Mouse (Mus musculus) heart, embryonic 14.5 days (tissue): ENCODE measurements around the gene Nfib. TPM values are rescaled to one million over a fixed set of nuclear protein-coding genes. Genes with fewer than 3 reads are reported as not detected.

Experiments
- ATAC-seq: fragments of 200-750 bp; cut with Nextera tagmentation; 2 replicates; pipeline ENCODE4 v1.8.0; 2017; ENCODE audit warnings: low read depth, moderate TSS enrichment; ENCODE audit not compliant: insufficient number of reproducible peaks, insufficient read depth, low FRiP score
- H3K27ac ChIP-seq, 2 experiments: fragments of 200-500 bp in 1 of 2; fragments of 300-500 bp in 1 of 2; sonication (generic) in 1 of 2; replicated peaks in 1 of 2; 2 replicates each; pipeline ENCODE4 v1.5.1; 2012 to 2014; ENCODE audit warnings: low read depth in 2 of 2, low read length in 2 of 2, control low read depth in 1 of 2, mild to moderate bottlenecking in 1 of 2, mixed read lengths in 1 of 2; ENCODE audit not compliant: control insufficient read depth in 1 of 2, insufficient read depth in 1 of 2
- H3K27me3 ChIP-seq: fragments of 300-500 bp; sonication (generic); 2 replicates; pipeline ENCODE4 v1.6.1; 2014; ENCODE audit warnings: mild to moderate bottlenecking, low read length, control low read depth; ENCODE audit not compliant: control insufficient read depth, insufficient read depth
- H3K36me3 ChIP-seq: fragments of 300-500 bp; sonication (generic); 2 replicates; pipeline ENCODE4 v1.6.1; 2014; ENCODE audit warnings: mild to moderate bottlenecking, control low read depth, low read length, mixed read lengths; ENCODE audit not compliant: control insufficient read depth, insufficient read depth
- H3K4me1 ChIP-seq, 2 experiments: fragments of 200-500 bp in 1 of 2; fragments of 300-500 bp in 1 of 2; sonication (generic) in 1 of 2; 2 replicates each; pipeline ENCODE4 v1.6.1; 2012 to 2014; ENCODE audit warnings: low read length in 2 of 2, control low read depth in 1 of 2, mixed read lengths in 1 of 2; ENCODE audit not compliant: control insufficient read depth in 2 of 2, insufficient read depth in 2 of 2
- H3K4me2 ChIP-seq: fragments of 300-500 bp; sonication (generic); 2 replicates; pipeline ENCODE4 v1.6.1; 2014; ENCODE audit warnings: mild to moderate bottlenecking, low read length
- H3K4me3 ChIP-seq, 2 experiments: fragments of 200-500 bp in 1 of 2; fragments of 300-500 bp in 1 of 2; sonication (generic) in 1 of 2; 2 replicates each; pipeline ENCODE4 v1.5.1; 2012 to 2014; ENCODE audit warnings: low read length in 2 of 2, mild to moderate bottlenecking in 2 of 2, control low read depth in 1 of 2, low read depth in 1 of 2, moderate library complexity in 1 of 2; ENCODE audit not compliant: control insufficient read depth in 1 of 2, insufficient read depth in 1 of 2
- H3K9ac ChIP-seq: fragments of 300-500 bp; sonication (generic); 2 replicates; pipeline ENCODE4 v1.6.1; 2014; ENCODE audit warnings: mild to moderate bottlenecking, low read length
- H3K9me3 ChIP-seq: fragments of 300-500 bp; sonication (generic); 2 replicates; pipeline ENCODE4 v1.6.1; 2016; ENCODE audit warnings: low read length, control low read depth; ENCODE audit not compliant: control insufficient read depth
- WGBS: fragments of 180-500 bp; shearing (Covaris S2); extraction: QIAGEN DNeasy Blood & Tissue Kit; methylation state at CpG from one replicate; pipeline ENCODE4 v1.1.7; 2014; 5-methylcytosine and 5-hydroxymethylcytosine counted together
- polyA plus RNA-seq: library from polyadenylated mRNA; unstranded; fragments of >200 nt; fragmentation: Nextera tagmentation; extraction: Ambion mirVana; gene quantifications from 2 replicates; pipeline ENCODE4 v1.2.1, GENCODE M21; 2014

Nfib gene
- polyA plus RNA-seq, 1 experiment from 2014 or later: 79.8 TPM

DNA sequence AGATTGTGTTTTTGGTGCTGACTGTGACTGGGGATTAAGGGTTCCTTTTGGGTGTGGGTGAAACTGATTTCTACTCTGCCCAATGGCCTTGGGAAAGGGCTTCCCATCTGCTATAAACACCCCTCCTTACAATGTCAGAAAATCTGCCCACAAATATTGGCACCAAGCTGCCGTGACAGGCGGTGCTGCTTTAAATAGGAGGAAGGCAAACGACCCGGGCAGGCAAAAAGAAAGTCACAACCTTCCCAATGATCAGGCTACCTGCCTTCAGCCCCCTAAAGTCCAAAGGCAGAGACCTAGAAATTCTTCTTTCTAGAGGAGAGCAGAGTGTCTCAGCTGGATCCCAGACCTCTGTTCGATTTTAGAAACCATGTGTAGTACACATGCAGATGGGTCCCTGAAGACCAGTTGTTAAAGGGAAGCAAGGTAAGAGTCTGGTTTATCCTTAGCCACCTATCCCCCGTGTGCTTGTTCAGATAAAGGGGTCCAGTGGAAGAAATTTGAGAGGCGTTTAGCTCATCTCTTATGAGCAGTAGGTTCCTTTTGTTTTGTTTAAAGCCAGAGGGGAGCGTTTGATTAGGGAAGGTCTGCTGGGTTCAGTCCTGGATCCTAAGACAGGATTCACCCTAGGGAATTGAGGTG is 166.0 kb downstream of the Nfib start:
- peak overlapping the region; percentile 84 for H3K9ac ChIP-seq
- peak overlapping the region; percentile 98 for H3K4me2 ChIP-seq
- H3K27ac ChIP-seq: 0 out of 4 replicates have a peak overlapping the region, but pooled peaks of 1 of the 2 experiments have one; percentile 4
- H3K36me3 ChIP-seq: 0 out of 2 replicates have a peak, but pooled peaks cover 3% of the 10 kb centered on the region
- WGBS: 30% methylated on average over 8 of the region's 8 CpGs
- H3K4me1 ChIP-seq: peaks cover 39 to 63% of the 10 kb centered on the region in 2 experiments
- H3K9me3 ChIP-seq: no peaks in the 10 kb centered on the region
- ATAC-seq: no peak
- H3K4me3 ChIP-seq: no peak overlapping the region
- no peaks in the 10 kb centered on the region for H3K27me3 ChIP-seq

DNA sequence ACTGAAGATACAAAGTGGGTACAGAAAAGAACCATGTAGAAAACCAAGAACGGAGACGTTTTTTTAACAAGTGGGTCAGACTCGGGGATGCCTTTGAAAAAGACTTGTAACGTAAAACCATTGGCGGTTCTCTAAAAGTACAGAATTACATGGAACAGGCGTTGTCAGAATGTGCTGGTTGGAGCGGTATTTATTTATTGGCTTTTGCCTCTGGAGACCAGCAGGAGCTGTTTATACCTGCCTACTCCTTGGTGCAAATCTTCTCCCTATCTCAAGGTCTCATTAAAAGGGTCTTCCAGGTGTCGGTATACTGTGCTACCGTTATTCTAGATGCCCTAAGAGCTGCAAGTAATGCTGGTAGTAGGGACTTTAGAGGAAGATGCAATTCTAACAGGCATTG is 166.7 kb downstream of the Nfib start:
- peak overlapping the region in 1 of 2 experiments; percentile 71; a peak in 1 of 4 replicates for H3K27ac ChIP-seq
- H3K36me3 ChIP-seq: no peaks in the 10 kb centered on the region
- H3K9me3 ChIP-seq: no peaks in the 10 kb centered on the region
- H3K4me3 ChIP-seq: peak overlapping the region; percentile 50 to 56
- ATAC-seq: no peak
- H3K4me1 ChIP-seq: peaks cover 41 to 70% of the 10 kb centered on the region in 2 experiments
- H3K9ac ChIP-seq: peak overlapping the region; percentile 84
- peak overlapping the region; percentile 98 for H3K4me2 ChIP-seq
- no peaks in the 10 kb centered on the region for H3K27me3 ChIP-seq
- WGBS: 12% methylated on average over 9 of the region's 9 CpGs

DNA sequence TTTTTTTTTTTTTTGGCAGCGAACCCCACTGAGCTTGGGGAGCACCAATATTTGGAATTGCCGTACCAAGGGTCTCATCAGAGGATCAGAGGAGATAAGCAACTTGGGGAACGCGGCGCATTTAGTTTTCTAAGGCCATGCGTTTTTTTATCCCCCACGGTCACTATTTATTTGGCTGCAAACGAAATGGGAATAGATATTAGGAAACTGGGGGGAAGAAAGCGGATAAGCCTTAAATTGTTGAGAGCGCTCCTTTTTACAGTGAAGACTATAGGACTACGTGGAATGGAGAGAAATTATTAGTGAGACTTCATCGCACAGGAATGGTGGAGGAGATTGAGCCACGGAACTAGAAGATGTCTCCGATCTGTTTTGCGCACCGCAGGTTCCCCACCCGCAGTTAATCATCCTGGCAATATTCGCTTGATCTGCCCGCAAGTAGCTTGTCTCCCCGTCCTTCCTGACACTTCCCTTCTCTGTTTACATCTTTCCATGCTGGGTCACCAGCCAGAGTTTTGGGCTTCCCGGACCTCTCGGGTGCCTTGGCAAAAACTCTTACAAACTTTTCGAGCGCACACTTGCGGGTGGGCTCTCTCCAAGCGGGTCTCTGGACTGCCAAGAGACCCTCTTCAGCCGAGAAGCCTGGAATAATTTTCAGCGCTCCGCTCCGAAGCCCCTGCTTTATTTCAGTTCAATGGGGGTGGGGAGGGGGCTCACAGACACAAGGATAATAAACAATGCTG is 167.3 kb downstream of the Nfib start:
- Histone ChIP-seq H3K36me3 (no peaks in the 10 kb centered on the region), H3K9ac (peak overlapping the region; percentile 84), H3K9me3 (no peaks in the 10 kb centered on the region), H3K4me1 (peaks cover 43 to 74% of the 10 kb centered on the region in 2 experiments), H3K4me2 (peak overlapping the region; percentile 98), H3K27ac (peak overlapping the region in 1 of 2 experiments; percentile 71; a peak in 2 of 4 replicates), H3K27me3 (no peaks in the 10 kb centered on the region), H3K4me3 (peak overlapping the region; percentile 50 to 56)
- ATAC-seq: no peak
- WGBS: 3% methylated on average over 30 of the region's 30 CpGs

DNA sequence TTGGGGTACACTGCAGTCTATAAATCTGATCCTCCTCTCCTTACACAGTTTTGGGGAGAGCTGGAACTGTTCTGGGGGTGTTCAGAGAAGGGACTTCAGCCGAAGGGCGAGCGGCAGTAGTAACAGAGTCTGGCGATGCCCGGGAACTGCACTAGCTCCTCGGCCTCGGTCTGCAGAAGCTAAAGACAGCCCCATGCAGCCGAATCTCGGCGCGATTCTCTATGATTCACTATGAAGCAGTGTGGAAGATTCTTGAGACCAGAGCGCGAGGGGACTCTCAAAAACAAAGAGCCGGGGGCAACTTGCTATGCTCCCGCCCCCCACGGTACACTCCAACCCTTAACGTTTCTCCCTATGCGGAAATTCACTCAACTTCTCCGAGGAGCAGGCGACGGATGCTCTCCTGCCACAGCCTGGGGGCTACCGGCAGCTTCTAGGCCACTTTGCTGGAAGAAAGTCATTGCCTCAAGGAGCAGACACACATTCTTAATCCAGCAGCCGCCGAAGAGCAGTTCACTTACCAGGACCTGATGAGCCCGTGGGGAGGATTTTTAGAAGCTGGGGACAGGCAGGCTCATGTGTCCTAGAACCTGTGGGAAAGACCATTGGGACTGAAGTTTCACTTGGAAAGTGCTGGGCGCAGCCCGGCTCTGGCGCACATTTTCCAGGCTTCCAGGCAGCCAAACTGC is 168.1 kb downstream of the Nfib start:
- Histone ChIP-seq H3K4me1 (peaks cover 50 to 79% of the 10 kb centered on the region in 2 experiments), H3K4me3 (peak overlapping the region; percentile 50 to 56), H3K27ac (peak overlapping the region; percentile 66 to 71), H3K9me3 (no peaks in the 10 kb centered on the region), H3K27me3 (no peaks in the 10 kb centered on the region), H3K4me2 (peak overlapping the region; percentile 98), H3K36me3 (no peaks in the 10 kb centered on the region), H3K9ac (peak overlapping the region; percentile 84)
- under 1% methylated on average over 28 of the region's 28 CpGs for WGBS
- no peak for ATAC-seq

DNA sequence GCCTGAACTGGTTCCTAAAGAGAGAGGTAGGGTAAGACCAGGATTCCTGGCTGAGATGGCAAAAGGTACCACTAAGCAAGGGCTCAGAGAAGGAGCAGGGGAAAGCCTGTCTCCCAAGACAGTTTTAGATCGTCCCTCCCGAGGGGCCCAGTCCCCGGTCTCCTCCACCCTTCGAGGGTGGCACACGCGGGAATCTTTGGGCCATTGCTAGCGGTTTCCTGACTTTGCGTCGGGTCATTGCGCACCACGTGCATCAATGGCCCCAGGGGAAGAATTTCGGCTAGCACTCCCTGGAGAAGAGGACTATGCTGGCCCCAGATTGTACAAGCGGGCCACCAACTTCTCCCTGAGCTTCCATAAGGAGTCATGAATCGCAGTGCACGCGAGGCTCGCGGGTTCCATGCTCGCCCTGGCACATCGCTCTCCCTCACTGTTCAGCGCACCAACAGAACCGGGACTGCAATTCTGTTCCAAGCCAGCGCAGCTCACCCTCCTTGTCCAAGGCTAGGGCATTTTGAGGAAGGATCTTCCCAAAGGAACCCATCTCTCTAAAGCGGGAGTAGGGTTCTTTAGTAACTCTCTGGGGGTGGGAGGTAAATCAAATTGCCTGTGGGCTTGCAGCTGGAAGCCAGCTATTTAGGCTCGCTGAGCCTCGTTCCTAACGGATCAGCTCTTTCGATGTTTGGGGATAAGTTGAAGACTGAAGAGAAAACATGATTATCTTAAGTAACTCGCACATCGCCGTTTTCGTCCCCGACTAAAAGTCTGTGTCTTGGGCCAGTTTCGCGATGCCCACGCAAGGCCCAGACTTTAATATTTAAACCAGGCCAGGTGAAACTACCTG is 168.9 kb downstream of the Nfib start:
- H3K27ac ChIP-seq: peak overlapping the region; percentile 66 to 75
- ATAC-seq: no peak
- H3K4me1 ChIP-seq: peaks cover 57 to 80% of the 10 kb centered on the region in 2 experiments
- no peaks in the 10 kb centered on the region for H3K36me3 ChIP-seq
- no peaks in the 10 kb centered on the region for H3K9me3 ChIP-seq
- WGBS: 22% methylated on average over 36 of the region's 36 CpGs
- H3K9ac ChIP-seq: peak overlapping the region; percentile 84
- peak overlapping the region; percentile 98 for H3K4me2 ChIP-seq
- no peaks in the 10 kb centered on the region for H3K27me3 ChIP-seq
- H3K4me3 ChIP-seq: peak overlapping the region; percentile 50 to 56

DNA sequence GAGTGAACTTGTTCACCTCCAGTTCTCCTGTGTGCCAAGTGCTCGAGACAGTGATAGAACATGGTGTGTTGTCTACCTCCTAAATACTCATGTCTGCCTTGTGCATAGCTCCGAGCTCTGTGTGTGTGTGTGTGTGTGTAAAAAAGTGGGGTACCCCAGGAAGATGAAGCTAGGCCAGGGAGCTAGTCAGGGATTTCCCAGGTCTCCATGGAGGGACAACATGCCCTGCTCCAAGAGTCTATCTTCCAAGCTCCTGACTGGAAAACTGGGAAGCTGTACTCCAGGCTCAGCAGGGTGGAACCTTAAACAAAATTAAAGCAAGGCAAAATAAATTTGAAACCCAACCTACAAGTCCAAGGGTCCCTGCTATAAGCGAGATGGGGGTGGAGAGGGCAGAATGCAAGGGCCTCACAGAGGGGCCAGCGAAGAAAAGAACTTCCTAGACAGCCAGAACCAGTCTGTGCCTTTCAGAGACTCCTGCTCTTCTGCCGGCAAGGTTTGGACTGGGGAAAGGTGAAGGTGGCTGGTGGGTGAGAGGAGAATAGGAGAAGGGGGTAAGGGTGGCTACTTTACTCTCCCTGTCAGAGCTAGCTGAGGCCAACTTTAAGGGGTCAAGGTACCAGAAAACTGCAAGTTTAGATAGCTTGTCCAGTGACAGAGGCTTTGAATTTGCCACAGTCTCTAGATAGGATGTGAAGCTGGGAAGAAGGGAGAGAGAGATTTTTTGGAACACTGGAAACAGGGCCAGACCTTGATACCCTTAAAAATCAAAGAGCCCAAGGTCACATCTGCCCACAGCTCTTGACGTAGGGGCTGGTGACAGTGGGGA is 169.7 kb downstream of the Nfib start:
- no peak for ATAC-seq
- WGBS: 63% methylated on average over 6 of the region's 6 CpGs
- H3K27ac ChIP-seq: peak overlapping the region; percentile 12 to 75; a peak in 3 of 4 replicates
- no peak overlapping the region for H3K4me3 ChIP-seq
- H3K4me1 ChIP-seq: peaks cover 61 to 85% of the 10 kb centered on the region in 2 experiments
- H3K36me3 ChIP-seq: no peaks in the 10 kb centered on the region
- no peaks in the 10 kb centered on the region for H3K9me3 ChIP-seq
- H3K27me3 ChIP-seq: no peaks in the 10 kb centered on the region
- H3K9ac ChIP-seq: peak overlapping the region; percentile 84; the same call in 1 of the 2 replicates
- peak overlapping the region; percentile 98 for H3K4me2 ChIP-seq
